Mouse (Mus musculus) adipocyte (in vitro differentiated cells): ENCODE data around the gene Zfp354a.
"Not testable (repeated sequence)": the region's sequence is repeated elsewhere in the genome, so short reads cannot be mapped to it uniquely, and the experiment has no call there.

Experiments
- DNase-seq: peaks from one replicate; pipeline ENCODE4 v3.0.0-alpha.2; 2016; ENCODE audit warnings: low spot score

The Zfp354a gene

DNA sequence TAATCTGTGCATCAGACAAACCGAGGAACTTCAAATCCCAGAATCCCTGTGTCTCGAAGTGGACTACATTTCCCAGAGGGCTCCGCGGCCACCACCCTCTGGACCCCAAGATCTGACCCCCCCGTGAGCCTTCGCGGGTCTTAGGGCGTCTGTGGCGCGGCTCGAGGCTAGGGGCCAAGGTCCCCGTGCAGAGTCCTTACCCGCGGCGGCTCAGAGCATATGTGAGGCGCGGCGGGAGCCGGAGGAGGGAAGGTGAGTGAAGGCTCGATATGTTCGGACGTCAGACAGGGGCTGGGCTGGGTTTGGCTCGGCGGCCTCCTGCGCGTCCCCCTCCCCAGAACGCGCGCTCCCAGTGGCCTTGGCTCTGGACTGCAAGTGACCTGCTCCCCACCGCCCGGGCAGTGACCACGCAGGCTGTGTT, at the start of gene Zfp354a:
Gene Zfp354a, plus strand, starts transcription at position 107 of the 421 bp plus-strand sequence.
- DNase-seq: peak; percentile 54

DNA sequence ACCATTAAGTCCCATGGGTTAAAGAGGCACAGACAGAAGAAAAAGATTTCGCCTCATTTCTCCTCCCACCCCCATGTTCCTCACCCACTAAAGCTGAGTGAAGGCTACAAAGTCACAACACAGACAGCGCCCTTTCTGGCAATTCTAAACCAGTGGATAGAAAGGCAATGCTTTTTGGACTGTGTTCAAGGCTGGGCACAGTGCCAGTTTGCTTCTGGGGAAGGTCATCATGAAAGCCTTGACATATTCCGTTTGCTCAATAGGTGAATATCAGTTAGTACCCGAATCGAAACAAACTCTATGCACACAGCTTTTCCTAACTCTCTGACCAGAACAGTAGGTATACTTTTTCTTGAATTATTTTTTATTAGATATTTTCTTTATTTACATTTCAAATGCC, 47.2 kb upstream of the Zfp354a start:
- DNase-seq: peak; percentile 24

DNA sequence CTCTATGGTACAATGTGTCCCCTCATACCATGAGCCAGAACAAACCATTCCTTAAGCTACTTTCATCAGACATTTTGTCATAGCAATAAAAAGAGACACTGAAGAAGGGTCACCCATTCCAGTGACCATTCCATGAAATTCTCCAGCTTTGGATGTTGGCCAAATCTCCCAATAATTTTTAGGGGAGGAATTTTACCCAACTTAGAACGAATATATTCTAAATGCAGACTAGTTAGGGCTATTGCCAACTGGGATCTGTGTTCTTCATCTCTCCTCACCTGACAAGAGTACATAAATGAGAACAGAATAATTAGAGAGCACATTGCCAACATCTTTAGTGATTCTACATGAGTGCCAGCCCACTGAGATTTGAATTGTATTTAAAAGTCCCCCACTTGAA, 45.1 kb upstream of the Zfp354a start, which contains the start of gene Olfr54:
Gene Olfr54, plus strand, starts transcription at position 301 of the 400 bp plus-strand sequence.
- DNase-seq: no peak

DNA sequence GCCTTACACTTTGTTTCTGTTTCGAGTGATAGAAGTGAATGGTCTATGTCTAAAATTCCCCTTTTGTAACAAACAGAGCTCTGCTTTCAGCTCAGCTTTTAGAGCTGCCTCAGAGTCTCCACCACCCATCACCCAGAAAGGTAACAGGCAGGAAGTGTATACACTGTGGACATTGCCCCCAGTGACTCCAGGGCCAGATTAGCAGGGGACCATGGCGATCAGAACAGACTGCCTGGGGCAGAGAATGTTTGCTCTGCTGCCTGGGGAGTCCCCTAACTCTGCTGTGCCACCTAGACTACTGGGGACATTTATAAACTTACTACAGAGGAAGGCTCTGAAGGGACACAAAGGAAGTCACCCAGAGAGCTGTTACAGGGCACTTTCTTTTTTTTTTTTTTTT, 42.7 kb upstream of the Zfp354a start:
- DNase-seq: no peak

DNA sequence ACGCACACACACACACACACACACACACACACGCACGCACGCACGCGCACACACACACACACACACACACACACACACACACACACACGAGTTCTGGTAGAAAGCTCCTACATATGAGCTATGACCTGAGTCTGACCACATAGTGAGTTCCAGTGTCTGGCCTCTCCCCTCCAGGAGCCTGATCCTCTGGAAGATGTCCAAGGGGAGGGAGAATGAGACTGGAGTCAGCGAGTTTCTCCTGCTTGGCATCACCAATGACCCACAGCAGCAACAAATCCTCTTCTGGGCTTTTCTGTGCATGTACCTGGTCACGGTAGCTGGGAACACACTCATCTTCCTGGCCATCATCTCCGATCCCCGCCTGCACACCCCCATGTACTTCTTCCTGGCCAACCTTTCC, 32.2 kb upstream of the Zfp354a start:
- not testable (repeated sequence) for DNase-seq

DNA sequence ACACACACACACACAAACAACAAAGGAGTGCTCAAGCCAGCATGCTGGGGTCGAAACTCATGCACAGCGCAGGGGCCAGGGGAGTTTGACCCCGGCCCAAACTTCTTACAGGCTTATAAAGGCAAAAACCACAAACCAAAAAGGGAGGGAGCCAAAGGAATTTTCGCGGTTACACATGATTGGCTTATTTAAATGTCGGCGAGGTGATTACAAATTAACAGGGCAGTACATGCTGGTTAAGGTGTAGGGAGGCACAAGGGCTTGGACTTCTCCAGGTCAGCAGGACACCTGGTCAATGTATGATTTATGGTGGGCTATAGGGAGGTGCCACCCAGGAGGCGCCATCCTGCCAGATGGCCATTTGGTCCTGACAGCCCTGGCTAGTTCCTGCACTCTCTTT, 29.7 kb upstream of the Zfp354a start:
- not testable (repeated sequence) for DNase-seq

DNA sequence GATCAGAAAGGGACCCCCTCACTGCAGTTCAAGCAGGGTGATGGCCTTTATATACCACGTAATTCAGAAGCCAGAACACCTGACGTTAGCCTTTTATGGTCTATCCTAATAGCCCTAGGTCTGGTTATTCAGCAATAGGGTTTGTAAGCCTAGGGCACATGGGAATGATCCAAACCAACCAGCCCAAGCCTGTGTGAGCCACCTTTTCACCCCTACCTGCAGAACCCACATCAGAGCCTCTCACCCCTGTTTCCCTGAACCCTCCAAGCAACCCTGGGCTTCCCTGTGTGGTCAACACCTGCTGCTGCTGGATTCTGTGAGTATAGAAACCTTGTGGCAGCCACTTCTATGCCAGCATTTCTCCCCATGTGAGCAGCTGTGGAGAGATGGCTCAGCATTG, 28.8 kb upstream of the Zfp354a start:
- no peak for DNase-seq

DNA sequence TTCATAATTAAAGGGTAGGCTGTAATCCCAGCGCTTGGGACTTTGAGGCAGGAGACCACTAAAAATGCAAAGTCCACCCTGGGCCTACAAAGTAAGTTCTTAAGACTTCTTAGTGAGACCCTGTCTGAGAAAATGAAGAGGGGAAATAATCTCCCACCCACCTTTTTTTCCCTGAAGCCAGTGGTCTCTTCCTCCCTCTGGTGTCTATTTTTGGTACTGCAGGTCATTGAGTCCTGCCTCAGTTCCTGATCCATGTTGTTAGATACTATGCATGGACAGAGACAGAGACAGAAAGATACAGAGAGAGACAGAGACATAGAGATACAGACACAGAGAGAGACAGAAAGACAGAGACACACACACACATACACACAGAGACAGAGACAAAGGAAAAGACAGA, 26.2 kb upstream of the Zfp354a start:
- DNase-seq: peak; percentile 48

DNA sequence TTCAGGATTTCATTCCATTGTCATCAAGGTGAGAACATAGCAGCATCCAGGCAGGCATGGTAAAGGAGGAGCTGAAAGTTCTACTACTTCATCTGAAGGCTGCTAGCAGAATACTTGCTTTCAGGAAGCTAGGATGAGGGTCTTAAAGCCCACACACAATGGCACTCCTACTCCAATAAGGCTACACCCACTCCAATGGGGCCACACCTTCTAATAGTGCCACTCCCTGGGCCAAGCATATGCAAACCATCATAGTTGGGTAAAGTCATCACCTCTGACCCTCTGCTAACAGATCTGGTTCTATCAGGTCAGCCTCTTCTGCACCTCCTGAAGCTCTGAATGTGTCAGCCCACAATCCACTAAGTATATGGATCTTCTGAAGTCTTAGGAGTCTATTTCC, 24.9 kb upstream of the Zfp354a start:
- DNase-seq: not testable (repeated sequence)

DNA sequence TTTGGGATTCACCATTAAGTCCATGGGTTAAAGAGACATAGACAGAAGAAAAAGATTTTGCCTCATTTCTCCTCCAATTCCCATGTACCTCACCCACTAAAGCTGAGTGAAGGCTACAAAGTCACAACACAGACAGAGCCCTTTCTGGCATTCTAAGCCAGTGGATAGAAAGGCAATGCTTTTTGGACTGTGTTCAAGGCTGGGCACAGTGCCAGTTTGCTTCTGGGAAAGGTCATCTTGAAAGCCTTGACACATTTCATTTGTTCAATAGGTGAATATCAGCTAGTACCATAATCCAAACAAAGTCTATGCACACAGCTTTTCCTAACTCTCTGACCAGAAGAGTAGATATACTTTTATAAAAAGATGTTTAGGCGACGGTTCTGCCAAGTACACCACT, 23.1 kb upstream of the Zfp354a start:
- DNase-seq: peak; percentile 33

DNA sequence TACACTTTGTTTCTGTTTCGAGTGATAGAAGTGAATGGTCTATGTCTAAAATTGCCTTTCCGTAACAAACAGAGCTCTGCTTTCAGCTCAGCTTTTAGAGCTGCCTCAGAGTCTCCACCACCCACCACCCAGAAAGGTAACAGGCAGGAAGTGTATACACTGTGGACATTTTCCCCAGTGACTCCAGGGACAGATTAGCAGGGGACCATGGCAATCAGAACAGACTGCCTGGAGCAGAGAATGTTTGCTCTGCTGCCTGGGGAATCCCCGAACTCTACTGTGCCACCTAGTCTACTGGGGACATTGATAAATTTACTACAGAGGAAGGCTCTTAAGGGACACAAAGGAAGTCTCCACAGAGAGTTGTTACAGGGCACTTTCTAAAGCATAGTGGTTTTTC, 14.3 kb upstream of the Zfp354a start:
- not testable (repeated sequence) for DNase-seq

DNA sequence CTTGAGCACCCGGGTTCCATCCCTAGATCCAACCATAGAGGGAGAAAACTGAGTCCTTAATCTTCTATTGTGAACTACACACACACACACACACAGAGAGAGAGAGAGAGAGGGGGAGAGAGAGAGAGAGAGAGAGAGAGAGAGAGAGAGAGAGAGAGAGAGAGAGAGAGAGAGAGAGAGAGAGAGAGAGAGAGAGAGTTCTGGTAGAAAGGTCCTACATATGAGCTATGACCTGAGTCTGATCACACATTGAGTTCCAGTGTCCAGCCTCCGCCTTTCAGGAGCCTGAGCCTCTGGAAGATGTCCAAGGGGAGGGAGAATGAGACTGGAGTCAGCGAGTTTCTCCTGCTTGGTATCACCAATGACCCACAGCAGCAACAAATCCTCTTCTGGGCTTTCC, 11.2 kb upstream of the Zfp354a start, which contains the start of gene Olfr1375:
Gene Olfr1375, plus strand, starts transcription at position 301 of the 400 bp plus-strand sequence.
- DNase-seq: peak; percentile 13

DNA sequence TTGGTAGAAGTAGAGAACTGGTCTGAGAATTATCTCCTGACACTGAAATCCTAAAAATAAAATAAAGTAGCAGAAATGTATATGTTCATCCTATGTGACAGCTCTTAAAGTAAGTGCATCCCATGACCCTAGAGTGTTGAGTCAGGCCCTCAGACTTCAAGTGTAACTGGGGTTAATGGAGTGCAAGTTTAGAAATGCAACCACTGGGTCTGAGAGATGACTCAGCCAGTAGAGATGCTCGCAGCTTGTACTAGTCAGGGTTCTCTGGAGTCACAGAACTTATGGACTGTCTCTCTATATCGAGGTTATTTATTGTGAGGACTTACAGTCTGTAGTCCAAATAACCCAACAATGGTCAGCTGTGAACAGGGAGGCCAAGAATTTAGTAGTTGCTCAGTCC, 7.4 kb upstream of the Zfp354a start:
- no peak for DNase-seq

DNA sequence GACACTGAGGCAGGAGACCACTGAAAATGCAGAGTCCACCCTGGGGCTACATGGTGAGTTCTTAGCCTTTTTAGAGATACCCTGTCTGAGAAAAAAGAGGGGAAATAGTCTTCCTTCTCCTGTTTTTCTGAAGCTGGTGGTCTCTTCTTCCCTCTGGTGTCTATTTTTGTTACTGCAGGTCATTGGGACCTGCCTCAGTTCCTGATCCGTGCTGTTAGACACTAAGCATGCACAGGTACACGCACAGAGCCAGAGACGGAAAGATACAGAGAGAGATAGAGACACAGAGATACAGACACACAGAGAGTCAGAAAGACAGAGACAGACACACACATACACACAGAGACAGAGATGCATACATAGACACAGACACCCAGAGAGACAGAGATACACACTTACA, 5.8 kb upstream of the Zfp354a start:
- peak; percentile 10 for DNase-seq

DNA sequence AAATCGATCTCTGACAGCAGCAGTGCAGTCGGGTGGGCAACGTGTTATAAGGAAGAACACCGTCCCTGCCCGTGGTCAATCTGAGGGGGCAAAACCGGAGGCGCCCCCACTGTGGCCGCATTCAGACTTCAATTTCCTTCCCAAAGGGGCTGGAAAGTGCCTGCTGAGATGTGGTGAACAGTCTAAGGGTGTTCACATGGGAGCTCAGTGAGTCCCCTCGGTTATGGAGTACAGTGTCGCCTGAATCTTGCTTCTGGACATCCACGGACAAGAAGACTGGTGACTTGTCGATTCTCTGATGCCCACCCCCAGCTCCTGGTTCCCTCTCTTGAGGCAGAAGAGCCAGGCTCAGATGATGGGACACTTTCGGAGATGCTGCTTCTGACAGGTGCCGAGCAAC, 583 bp downstream of the Zfp354a start:
- DNase-seq: no peak

DNA sequence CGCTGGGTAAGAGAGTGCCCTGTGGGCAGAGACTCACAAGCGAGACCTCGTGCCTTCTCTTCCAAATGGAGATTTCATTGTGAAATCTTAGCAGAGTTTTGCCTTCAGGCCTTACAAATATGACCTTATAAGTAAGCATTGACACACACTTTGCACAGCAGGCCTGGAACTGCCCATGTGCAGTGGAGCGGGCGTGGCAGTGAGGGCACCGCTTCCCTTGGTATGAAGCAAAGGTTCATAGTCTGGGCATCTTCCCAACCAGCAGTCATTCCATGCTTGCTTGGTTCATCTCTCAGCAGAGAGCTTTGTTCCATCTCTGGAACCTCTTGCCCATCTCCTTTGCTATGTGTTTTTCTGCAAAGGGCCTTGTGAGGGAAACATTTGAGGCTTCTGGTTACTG, 1.9 kb downstream of the Zfp354a start:
- DNase-seq: peak; percentile 20

DNA sequence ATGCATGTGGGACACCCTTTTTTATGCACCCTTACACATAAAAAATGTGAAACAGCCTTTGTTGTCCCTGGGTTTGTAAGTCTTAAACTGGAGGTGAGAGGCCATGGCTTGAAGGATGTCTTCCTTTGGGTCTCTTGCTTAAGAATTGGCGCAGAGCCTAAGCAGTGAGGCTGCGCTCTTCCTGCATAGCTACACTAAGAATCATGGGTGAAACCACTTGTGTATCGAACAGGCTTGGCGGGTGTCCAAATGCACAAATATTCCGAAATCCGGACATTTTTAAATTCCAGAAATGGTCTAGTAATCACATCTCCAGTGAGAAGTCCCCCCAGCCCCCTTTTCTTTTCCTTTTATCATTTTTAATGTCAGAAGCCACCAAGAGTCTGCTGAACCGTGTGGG, 4.2 kb downstream of the Zfp354a start:
- DNase-seq: peak; percentile 16

DNA sequence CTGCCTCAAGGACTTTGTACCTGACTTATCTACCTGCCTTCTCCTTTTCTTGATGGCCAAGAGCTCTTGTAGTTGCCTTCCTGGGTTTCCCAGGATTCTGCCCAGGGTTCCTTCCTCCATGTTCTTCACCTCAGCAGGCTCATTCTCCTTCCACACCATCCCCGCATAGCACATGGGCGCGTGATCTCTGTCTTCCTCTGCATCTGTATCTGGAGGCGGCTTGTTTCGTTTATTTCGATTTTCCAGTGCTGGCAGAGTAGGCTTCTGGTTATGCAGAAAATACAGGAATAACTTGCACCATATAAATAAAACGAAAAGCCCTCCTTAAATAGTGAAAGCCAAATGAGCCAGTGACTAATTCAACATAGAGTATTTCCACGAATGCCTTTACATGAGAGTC, 4.8 kb downstream of the Zfp354a start:
- DNase-seq: no peak

DNA sequence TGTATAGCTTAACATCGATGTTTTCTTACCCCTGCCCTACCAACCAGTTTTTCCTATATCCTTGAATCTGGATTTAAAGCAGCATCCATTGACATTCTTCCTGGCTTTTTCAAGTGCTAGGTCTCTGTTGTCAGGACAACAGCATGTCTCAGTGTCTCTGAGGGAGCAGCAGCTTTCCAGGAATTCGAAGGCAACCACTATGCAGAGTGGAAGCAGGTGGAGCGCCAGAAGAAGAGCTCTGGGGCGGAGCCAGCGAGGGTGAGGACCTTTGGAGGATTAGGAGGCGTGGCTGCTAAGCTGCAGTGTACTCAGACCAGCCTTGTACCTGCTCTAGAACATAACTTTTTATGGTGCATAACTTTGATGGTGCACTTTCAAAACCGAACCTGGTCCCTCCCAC, 25.5 kb downstream of the Zfp354a start:
- DNase-seq: no peak

DNA sequence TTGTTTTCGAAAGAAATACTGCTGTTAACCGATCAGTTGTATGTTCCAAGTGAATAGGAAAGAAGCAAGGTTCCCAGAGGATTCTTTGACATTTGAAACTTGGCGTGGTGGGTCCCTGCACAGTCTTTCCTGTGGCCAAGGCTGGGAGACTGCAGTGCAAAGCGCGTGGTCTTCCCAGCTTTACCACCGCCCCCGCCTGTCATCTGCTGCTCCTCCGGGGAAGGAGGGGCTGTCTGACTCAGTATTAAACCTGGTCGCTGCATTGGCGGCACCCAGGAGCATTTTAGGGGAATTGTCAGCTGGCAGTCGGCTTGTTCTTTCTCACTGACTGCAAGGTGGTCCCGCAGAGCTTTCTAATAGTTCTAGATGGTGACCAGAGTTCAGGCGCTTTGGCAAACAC, 26.2 kb downstream of the Zfp354a start:
- DNase-seq: no peak

DNA sequence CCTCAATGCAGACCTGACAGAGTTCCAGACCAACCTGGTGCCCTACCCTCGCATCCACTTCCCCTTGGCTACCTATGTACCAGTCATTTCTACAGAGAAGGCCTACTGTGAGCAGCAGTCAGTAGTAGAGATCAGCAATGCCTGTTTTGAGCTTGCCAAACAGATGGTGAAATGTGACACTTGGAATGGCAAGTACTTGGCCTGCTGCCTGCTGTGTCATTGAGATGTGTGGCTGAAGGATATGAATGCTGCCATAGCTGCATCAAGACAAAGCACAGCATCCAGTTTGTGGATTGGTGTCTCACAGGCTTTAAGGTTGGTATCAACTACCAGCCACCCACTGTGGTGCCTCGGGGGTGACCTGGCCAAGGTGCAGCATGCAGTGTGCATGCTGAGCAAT, 48.2 kb downstream of the Zfp354a start:
- DNase-seq: no peak

DNA sequence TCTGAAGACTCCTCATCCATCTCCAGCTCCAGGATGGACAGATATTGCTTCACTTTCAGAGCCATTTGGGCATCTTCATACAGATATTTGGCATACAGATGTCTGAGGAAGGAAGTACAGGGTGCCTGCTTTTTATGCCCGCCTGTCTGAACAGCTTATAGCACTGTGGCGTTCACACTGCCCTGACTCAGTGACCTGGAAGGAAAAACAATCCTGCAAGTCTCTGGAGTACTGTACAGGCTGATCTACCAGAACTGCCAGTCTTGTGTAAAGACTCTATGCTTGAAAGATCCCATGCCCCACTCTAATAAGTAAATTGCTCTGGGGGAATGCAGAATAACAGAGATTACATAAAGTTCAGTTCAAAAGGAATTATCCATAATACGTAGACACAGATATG, 51.6 kb downstream of the Zfp354a start:
- no peak for DNase-seq
